Mouse (Mus musculus) adrenal gland, adult 2 months (tissue): Measurements from ENCODE around the gene P4ha3. TPM values are rescaled to one million over a fixed set of nuclear protein-coding genes. Genes with fewer than 3 reads are reported as not detected.

Experiments
- DNase-seq: peaks from one replicate; pipeline ENCODE4 v3.0.0; 2021
- polyA plus RNA-seq: library from polyadenylated mRNA; depleted of rRNA; stranded (reverse); fragments of >200 nt; gene quantifications from 2 replicates; pipeline ENCODE4 v1.2.3, GENCODE M21; 2012; rRNA removed
- total RNA-seq, 2 experiments: library from RNA; stranded (reverse); gene quantifications; 2 replicates each; pipeline ENCODE4 v1.2.3; 2021

Gene P4ha3
- total and polyA plus RNA-seq, 3 experiments: 0.23 to 0.79 (median 0.52) TPM

DNA sequence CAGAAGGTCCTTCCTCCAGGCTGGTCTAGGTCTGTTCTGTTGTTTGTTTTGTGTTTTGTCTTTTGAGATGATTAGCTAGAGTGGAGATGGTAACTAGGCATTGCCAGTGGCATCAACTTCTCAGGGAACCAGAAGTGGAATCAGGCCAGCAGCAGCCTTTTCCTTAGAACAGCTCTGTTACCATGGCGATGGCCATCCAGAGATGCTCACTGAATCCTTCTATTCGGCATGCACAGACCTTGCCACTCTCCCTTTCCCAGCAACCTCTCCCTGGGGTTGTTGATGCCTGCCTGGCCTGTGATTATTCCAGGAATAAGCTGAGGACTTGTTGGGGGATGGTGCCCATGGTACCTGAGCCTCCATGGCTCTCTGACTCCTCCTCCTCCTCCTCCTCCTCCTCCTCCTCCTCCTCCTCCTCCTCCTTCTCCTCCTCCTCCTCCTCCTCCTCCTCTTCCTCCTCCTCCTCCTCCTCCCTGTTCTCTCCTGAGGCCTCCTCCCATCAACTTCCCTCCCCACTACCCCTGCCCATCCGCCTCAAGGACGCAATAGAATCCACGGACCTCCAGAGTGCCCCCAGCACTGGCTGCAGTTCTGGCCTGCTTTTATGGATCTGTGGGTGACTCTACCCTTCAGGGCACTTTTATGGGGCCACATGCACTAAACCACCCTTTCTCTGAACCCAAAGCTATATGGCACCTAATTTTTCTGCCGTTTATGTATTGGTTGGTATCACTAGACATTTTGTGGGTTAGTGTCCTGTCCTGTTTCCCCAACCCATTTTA lies 22.7 kb downstream of the P4ha3 start:
- no peak for DNase-seq

- no peak for DNase-seq
These were observed 23.9 kb downstream of the P4ha3 start for GRCm38 (mm10) chr7:100309216-100309615.

GRCm38 (mm10) chr7:100309679-100310078 lies 24.4 kb downstream of the P4ha3 start:
- no peak for DNase-seq

GRCm38 (mm10) chr7:100310290-100310689 lies 25.0 kb downstream of the P4ha3 start:
- no peak for DNase-seq

- DNase-seq: no peak
These were observed 27.4 kb downstream of the P4ha3 start for GRCm38 (mm10) chr7:100312716-100313115.

DNA sequence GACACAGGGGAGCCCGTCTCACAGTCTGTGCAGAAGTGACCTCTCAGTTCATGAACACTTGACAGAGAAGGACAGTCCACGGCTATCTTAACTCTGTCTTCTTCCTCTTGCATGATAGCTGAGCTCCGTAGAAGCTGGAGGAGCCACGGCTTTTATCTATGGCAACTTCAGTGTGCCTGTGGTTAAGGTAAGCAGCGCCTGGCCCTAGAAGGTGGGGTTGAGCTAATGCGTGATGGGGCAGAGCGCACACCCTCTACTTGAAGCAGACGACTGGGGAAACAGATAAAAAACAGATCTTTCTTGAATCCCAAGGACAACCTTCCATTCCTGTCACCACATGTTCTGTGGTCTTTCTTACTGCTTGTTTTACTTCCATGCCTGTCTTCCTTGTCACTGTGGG lies 31.6 kb downstream of the P4ha3 start:
- no peak for DNase-seq

- no peak for DNase-seq
These were observed 32.2 kb downstream of the P4ha3 start for GRCm38 (mm10) chr7:100317534-100317933.

DNA sequence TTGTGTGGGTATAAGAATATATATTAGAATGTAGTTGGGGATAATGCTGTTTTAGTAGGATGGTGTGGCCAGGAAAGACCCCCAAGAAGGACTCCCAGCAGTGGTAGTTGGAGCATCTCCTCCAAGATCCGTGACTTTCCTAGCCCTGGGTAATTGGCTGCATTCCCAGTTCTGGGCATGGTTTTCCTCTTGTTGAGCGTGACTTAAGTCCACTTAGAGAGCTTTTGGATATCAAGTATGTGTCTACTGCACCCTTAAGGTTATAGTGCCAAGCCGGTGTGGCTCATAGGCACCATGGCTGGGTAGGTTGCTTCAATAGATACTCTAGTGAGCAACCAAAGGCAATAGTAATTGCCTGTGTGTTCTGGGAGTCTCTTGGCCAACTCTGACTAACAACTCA lies 38.4 kb downstream of the P4ha3 start:
- DNase-seq: no peak

DNA sequence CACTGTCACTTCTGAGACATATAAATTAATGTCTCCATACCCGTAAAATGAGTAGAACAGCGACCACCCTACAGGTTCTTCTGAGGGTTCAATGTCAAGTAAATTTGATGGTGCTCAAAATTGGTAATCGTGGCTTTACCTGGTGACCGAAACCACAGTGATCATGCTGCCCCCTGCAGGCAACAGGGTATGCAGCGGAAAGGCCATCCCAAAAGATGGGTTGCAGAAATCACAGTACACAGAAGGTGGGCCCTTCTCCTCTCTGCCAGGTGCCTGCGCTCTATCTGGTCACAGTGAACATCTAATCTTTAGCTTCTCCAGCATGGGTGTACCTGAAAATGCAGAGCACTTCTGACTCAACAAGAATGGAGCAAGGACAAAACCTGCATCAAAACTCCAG lies 40.2 kb downstream of the P4ha3 start:
- DNase-seq: no peak

DNA sequence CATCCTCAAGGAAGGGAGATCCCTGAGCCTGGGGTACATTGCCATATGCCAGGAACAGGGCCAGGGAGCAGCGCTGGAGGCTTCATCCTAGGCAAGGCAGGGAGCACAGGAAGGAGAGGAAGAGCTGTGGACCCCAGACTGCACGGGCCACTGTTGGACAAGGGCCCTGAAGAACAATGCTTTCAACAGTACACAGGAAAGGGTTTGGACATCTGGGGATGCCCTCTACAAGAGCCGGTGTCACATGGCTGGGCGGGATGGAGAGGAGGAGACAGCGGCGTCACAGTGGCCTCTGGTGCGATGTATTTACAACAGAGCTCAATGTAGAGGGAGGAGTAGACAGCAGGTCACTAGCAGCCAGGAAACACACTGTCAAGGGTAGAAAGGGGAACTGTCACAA lies 42.2 kb downstream of the P4ha3 start:
- no peak for DNase-seq

DNA sequence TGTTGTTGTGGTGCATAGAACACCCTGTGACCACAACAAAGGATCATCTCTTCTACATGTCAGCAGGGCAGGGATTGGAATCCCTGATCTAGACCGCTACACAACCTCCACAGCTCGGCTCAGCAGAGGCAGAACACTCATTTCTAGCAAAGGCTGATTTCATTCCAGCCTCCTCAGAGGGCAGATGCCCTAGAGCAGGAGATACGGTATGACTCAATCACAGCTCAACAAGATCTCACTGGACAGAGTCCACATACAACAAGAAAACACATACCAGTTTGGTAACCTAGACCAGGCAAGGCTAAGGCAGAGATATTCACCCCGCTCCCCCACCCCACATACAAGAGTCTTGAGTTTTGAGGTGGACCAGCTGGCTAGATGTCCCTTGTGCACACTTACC lies 43.3 kb downstream of the P4ha3 start:
- DNase-seq: no peak

- DNase-seq: no peak
These were observed 45.9 kb downstream of the P4ha3 start for GRCm38 (mm10) chr7:100331269-100331668.

DNA sequence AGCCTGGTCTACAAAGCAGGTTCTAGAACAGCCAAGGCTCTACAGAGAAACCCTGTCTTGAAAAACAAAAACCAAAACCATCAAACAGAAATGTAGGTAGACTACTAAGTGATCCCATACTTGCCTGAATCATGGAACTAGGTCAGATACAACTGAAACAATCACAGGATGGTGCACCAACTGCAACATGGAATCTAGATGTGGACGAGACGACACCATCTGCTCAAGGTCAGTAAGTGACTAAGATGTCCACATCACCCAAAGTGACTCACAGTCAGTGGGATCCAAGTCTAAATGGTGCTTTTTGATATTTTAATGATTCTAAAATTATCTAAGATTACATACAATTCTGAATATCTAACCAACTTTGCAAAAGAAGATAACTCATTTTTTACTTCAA lies 50.6 kb downstream of the P4ha3 start:
- DNase-seq: peak; percentile 53

DNA sequence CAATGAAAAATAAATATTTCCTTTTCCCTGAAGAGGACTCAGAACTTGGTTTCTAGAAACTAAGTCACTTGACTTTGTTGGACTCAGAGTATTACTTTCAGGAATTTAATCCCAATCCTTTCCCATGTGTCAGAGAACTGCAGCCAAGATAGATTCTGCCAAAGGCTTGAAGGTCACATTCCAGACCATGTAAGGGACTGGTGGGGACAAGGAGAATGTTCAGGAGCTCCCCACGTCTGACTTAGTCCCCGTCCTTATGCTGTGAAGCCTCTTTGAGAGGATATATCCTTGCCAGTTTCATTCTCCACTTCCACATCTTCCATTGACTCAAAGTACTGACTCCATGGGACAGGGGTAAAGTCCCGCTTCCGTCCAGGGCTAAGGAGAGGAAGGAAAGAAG lies 69.7 kb downstream of the P4ha3 start:
- peak; percentile 27 for DNase-seq

DNA sequence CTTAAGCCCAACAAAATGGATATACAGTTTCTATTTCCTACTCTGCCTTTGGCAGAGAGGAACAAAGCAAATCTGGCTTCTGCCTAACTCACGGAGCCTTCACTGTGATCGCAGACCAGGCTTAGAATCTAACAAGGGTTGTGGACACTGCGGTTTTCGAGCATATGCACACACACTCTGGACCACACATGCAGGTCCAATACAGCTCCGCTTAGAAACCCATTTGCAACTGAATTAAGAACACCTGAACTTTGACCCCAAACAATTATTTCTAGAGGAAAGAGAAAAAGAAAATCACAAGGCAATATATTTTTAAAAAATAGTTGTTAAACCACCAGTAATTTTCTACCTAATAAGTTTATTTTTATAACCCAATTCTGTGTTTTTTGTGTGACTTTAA lies 71.0 kb downstream of the P4ha3 start:
- no peak for DNase-seq

- no peak for DNase-seq
These were observed 71.4 kb downstream of the P4ha3 start for GRCm38 (mm10) chr7:100356768-100357167.

GRCm38 (mm10) chr7:100357856-100358255 lies 72.5 kb downstream of the P4ha3 start:
- no peak for DNase-seq

GRCm38 (mm10) chr7:100363162-100363561 lies 77.8 kb downstream of the P4ha3 start:
- no peak for DNase-seq

DNA sequence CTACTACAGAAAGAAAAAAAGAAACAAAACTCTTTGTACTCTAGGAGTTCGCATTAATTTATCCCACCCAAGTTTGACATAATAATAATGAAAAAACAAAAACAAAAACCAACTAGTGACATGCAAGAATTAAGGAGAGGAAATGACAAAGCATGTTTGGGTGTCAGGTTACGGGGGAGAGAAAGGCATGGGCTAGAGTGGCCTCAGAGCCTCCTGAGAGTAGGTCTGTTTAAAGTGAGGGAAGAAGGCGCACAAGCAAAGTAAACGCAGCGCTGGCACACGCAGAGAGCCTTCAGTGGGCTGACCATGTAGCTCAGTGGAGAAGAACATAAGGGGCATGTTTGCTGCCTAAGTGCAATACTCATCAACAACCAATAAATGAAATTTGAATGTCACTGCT lies 79.6 kb downstream of the P4ha3 start:
- DNase-seq: no peak

Other genes with a start within 250 kb of the P4ha3 start
- 10 to 100 TPM; 22.4 to 23.3 TPM for gene Pold3, start 164.0 kb upstream of the P4ha3 start, total RNA-seq
- 2.4 and 4.1 TPM in 2 replicates for gene Pold3, start 164.0 kb upstream of the P4ha3 start, polyA plus RNA-seq
- gene Lipt2, start 126.2 kb upstream of the P4ha3 start, total RNA-seq: 1 to 10 TPM; 3.0 to 6.0 TPM
- gene Lipt2, start 126.2 kb upstream of the P4ha3 start, polyA plus RNA-seq: 12.9 and 15.5 TPM in 2 replicates
- gene Kcne3, start 109.0 kb upstream of the P4ha3 start, total RNA-seq: 1 to 10 TPM in 1 of 2 experiments, under 1 TPM in 1; 0.84 to 1.6 TPM
- 1.6 and 2.7 TPM in 2 replicates for gene Kcne3, start 109.0 kb upstream of the P4ha3 start, polyA plus RNA-seq
- 1 to 10 TPM; 4.1 to 5.6 TPM for gene Pgm2l1, start 58.1 kb upstream of the P4ha3 start, total RNA-seq
- 2.6 and 2.9 TPM in 2 replicates for gene Pgm2l1, start 58.1 kb upstream of the P4ha3 start, polyA plus RNA-seq
- 10 to 100 TPM; 16.5 to 20.3 TPM for gene C2cd3, start 86.7 kb downstream of the P4ha3 start, total RNA-seq
- 16.9 and 17.7 TPM in 2 replicates for gene C2cd3, start 86.7 kb downstream of the P4ha3 start, polyA plus RNA-seq
- gene Ppme1, start 86.8 kb downstream of the P4ha3 start, total RNA-seq: 10 to 100 TPM; 60.9 to 69.9 TPM
- 110 and 131 TPM in 2 replicates for gene Ppme1, start 86.8 kb downstream of the P4ha3 start, polyA plus RNA-seq
- gene Ucp3, start 187.5 kb downstream of the P4ha3 start, total RNA-seq: 10 to 100 TPM; 22.7 to 58.7 TPM
- gene Ucp3, start 187.5 kb downstream of the P4ha3 start, polyA plus RNA-seq: 17.0 and 35.6 TPM in 2 replicates
- gene Ucp2, start 207.8 kb downstream of the P4ha3 start, total RNA-seq: 100 to 1,000 TPM; 187 to 254 TPM
- gene Ucp2, start 207.8 kb downstream of the P4ha3 start, polyA plus RNA-seq: 315 and 432 TPM in 2 replicates
- under 1 TPM; 0.17 to 0.24 TPM for gene Dnajb13, start 229.4 kb downstream of the P4ha3 start, total RNA-seq
- gene Dnajb13, start 229.4 kb downstream of the P4ha3 start, polyA plus RNA-seq: 0.20 TPM in 1 of 2 replicates, not detected in the other